Mouse (Mus musculus): ENCODE results near the gene 0610012G03Rik. TPM values are rescaled to one million over a fixed set of nuclear protein-coding genes. Genes with fewer than 3 reads are reported as not detected.

0610012G03Rik gene
- polyA plus RNA-seq, 1 experiment from 2014 or later = 92.1 TPM

Small RNAs within 50 kb of the gene (microRNA-seq; reads per million reads assigned to microRNA genes)
- gene Gm26269 (ENCODE audit: borderline number of aligned reads) = not detected

Other genes with a start within 250 kb of the 0610012G03Rik start
- gene Meltf, start 69.7 kb downstream of the 0610012G03Rik start, polyA plus RNA-seq (2015; fragmentation: Nextera tagmentation; extraction: Ambion mirVana) = 0.10 and 0.13 TPM in 2 replicates
- 2.7 and 3.1 TPM in 2 replicates for gene Pigz, start 14.6 kb downstream of the 0610012G03Rik start, polyA plus RNA-seq (2015; fragmentation: Nextera tagmentation; extraction: Ambion mirVana)
- 80.6 and 93.3 TPM in 2 replicates for gene Ncbp2, start within 50 bp of the 0610012G03Rik start, polyA plus RNA-seq (2015; fragmentation: Nextera tagmentation; extraction: Ambion mirVana)
- 9.3 and 12.4 TPM in 2 replicates for gene Senp5, start 54.8 kb upstream of the 0610012G03Rik start, polyA plus RNA-seq (2015; fragmentation: Nextera tagmentation; extraction: Ambion mirVana)
- gene Pak2, start 130.8 kb upstream of the 0610012G03Rik start, polyA plus RNA-seq (2015; fragmentation: Nextera tagmentation; extraction: Ambion mirVana) = 43.8 and 47.4 TPM in 2 replicates
- gene Pigx, start 151.2 kb upstream of the 0610012G03Rik start, polyA plus RNA-seq (2015; fragmentation: Nextera tagmentation; extraction: Ambion mirVana) = 175 and 180 TPM in 2 replicates
- gene Cep19, start 151.3 kb upstream of the 0610012G03Rik start, polyA plus RNA-seq (2015; fragmentation: Nextera tagmentation; extraction: Ambion mirVana) = 44.7 and 48.0 TPM in 2 replicates
- gene Nrros, start 217.1 kb upstream of the 0610012G03Rik start, polyA plus RNA-seq (2015; fragmentation: Nextera tagmentation; extraction: Ambion mirVana) = 94.5 and 99.5 TPM in 2 replicates
- gene Bex6, start 231.3 kb upstream of the 0610012G03Rik start, polyA plus RNA-seq (2015; fragmentation: Nextera tagmentation; extraction: Ambion mirVana) = 4.1 and 6.6 TPM in 2 replicates